Mouse (Mus musculus) embryonic facial prominence, embryonic 14.5 days (tissue): ENCODE data around the gene Gm4792. TPM values are rescaled to one million over a fixed set of nuclear protein-coding genes. Genes with fewer than 3 reads are reported as not detected.

Experiments
- ATAC-seq: fragments of 200-750 bp; cut with Nextera tagmentation; 2 replicates; pipeline ENCODE4 v1.8.0; 2017; ENCODE audit warnings: low read depth, moderate number of reproducible peaks, moderate TSS enrichment
- DNase-seq: peaks from one replicate; pipeline ENCODE4 v3.0.0-alpha.2; 2015; ENCODE audit warnings: low spot score
- H3K27ac ChIP-seq: fragments of 300-500 bp; sonication (generic); replicated peaks from 2 replicates; pipeline ENCODE4 v1.5.1; 2014; ENCODE audit warnings: low read depth, mild to moderate bottlenecking, low read length, moderate library complexity
- H3K27me3 ChIP-seq: fragments of 300-500 bp; sonication (generic); replicated peaks from 2 replicates; pipeline ENCODE4 v1.6.1; 2014; ENCODE audit warnings: low read length; ENCODE audit not compliant: control insufficient read depth, insufficient read depth
- H3K36me3 ChIP-seq: fragments of 300-500 bp; sonication (generic); 2 replicates; pipeline ENCODE4 v1.6.1; 2014; ENCODE audit warnings: low read length, mixed read lengths; ENCODE audit not compliant: control insufficient read depth, insufficient read depth
- H3K4me1 ChIP-seq: fragments of 300-500 bp; sonication (generic); 2 replicates; pipeline ENCODE4 v1.6.1; 2014; ENCODE audit warnings: antibody characterized with exemption, low read length; ENCODE audit not compliant: control insufficient read depth, insufficient read depth
- H3K4me2 ChIP-seq: fragments of 300-500 bp; sonication (generic); 2 replicates; pipeline ENCODE4 v1.6.1; 2014; ENCODE audit warnings: low read depth, mild to moderate bottlenecking, low read length, moderate library complexity, mixed read lengths
- H3K4me3 ChIP-seq: fragments of 300-500 bp; sonication (generic); 2 replicates; pipeline ENCODE4 v1.5.1; 2014; ENCODE audit warnings: low read depth, mild to moderate bottlenecking, low read length
- H3K9ac ChIP-seq: fragments of 300-500 bp; sonication (generic); 2 replicates; pipeline ENCODE4 v1.6.1; 2014; ENCODE audit warnings: low read depth, mild to moderate bottlenecking, low read length, moderate library complexity, mixed read lengths
- H3K9me3 ChIP-seq: fragments of 300-500 bp; sonication (generic); 2 replicates; pipeline ENCODE4 v1.6.1; 2016; ENCODE audit warnings: low read length; ENCODE audit not compliant: control insufficient read depth
- WGBS: fragments of 180-500 bp; shearing (Covaris S2); extraction: QIAGEN DNeasy Blood & Tissue Kit; methylation state at CpG from one replicate; pipeline ENCODE4 v1.1.7; 2014; 5-methylcytosine and 5-hydroxymethylcytosine counted together
- polyA plus RNA-seq: library from polyadenylated mRNA; unstranded; fragments of >200 nt; fragmentation: Nextera tagmentation; extraction: Ambion mirVana; gene quantifications from 2 replicates; pipeline ENCODE4 v1.2.1, GENCODE M21; 2014

The Gm4792 gene
- polyA plus RNA-seq, 1 experiment from 2014 or later, result not detected

DNA sequence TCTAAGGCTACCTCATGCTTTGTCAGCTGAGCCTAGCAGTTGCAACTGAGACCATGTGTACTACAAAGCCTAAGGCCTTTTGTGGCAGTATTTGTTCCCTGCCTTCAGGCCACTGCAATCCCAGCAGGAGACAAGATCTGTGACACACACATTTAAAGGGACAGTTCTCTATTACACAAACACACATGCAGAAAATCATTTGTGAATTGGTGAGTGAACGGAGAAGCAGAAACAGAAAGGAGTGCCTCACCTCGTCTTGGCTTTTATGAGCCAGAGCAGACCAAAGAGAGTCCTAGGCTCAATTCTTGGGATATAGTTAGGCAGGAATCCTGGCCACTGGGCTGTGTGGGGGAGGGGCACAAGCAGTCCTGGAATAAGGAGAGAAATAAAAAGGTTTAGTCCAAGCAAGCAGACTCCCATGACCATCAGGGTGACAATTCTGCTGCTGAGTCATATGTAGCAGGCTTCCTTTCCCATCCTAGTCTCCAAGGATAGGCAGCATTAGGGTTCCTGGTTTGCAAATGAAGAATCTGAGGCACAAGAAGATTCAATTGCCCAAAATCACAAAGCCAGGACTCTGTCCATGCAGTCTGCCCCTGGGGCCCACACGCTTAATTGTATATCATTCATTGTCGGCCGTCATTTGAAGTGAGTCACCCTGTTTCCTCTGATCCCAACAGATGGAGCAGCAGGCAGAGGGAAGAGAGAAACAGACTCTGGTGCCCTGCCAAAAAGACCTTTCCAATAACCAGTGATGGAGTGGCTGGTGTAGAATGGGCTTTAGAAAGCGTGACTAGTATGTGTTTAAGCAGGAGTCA, 3.4 kb downstream of the Gm4792 start:
- Histone ChIP-seq H3K4me2 (no peak overlapping the region), H3K9me3 (no peaks in the 10 kb centered on the region), H3K4me3 (no peak overlapping the region), H3K9ac (no peak overlapping the region), H3K27ac (no peak overlapping the region), H3K27me3 (no peaks in the 10 kb centered on the region), H3K36me3 (no peaks in the 10 kb centered on the region), H3K4me1 (no peaks in the 10 kb centered on the region)
- DNase-seq, result no peak
- WGBS, result 41% methylated on average over 6 of the region's 6 CpGs
- no peak for ATAC-seq

DNA sequence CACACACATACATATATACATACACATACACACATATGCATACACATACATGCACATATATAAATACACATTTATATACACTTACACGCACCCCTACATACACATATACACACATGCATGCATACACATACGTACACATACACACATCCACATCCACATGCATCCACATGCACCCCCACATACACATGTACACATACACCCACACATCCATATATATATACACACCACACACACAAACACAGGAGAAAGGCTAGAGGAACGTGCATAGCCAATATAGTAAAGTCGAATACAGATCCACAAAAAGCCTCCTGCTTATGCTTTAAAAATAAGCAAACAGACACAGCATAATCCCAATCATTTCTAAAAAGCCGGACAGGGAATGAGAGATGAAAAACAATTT, 4.1 kb downstream of the Gm4792 start:
- WGBS, result 85% methylated on average over 5 of the region's 5 CpGs
- no peak overlapping the region for H3K4me3 ChIP-seq
- no peak overlapping the region for H3K9ac ChIP-seq
- no peak for ATAC-seq
- H3K9me3 ChIP-seq, result no peaks in the 10 kb centered on the region
- no peak overlapping the region for H3K27ac ChIP-seq
- H3K4me2 ChIP-seq, result no peak overlapping the region
- no peak for DNase-seq
- H3K36me3 ChIP-seq, result no peaks in the 10 kb centered on the region
- H3K27me3 ChIP-seq, result no peaks in the 10 kb centered on the region
- H3K4me1 ChIP-seq, result no peaks in the 10 kb centered on the region

DNA sequence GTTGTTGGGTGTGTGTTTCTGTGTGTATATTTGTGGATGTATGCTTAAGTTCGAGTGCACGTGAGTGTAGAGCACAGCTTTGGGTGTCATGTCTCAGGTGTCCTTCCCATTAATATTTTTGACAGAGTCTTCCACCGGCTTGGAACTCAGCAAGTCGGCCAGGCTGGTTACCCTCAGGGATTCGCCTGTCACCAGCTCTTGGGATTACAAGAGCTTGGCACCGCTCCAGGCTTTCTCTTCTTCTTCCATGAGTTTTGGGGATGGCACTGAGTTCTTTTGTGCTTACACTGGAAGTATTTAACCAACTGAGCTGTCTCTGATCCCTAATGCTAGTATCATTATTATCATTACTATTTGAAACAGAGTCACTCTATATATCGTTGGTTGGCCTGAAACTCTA, 15.7 kb downstream of the Gm4792 start:
- Histone ChIP-seq H3K9ac (no peak overlapping the region), H3K27ac (no peak overlapping the region), H3K4me1 (no peaks in the 10 kb centered on the region), H3K9me3 (no peaks in the 10 kb centered on the region), H3K4me2 (no peak overlapping the region), H3K4me3 (no peak overlapping the region), H3K27me3 (no peaks in the 10 kb centered on the region), H3K36me3 (no peaks in the 10 kb centered on the region)
- ATAC-seq (no peak), DNase-seq (no peak)
- 82% methylated on average over 7 of the region's 7 CpGs for WGBS

DNA sequence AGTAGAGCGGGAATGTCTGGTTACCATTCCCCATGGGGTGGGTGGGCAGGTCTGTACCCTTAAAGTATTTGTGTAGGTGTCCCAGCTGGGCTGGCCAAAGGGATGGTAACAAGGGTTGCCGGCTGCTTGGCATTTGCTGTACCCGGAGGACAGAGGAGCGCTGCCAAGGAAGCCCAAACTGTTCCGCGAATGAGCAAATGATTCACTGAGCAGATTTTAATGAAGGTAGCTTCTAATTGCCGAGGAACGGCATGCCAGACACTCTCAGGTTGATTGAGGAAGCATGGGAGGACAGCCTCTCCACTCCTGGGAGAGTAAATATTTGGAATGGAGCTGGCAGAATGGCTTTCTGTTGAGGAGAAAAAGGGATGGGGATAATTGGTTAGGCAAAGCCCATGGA, 16.3 kb downstream of the Gm4792 start:
- DNase-seq (no peak), ATAC-seq (no peak)
- Histone ChIP-seq H3K4me3 (no peak overlapping the region), H3K27ac (no peak overlapping the region), H3K4me1 (no peaks in the 10 kb centered on the region), H3K36me3 (no peaks in the 10 kb centered on the region), H3K9me3 (no peaks in the 10 kb centered on the region), H3K9ac (no peak overlapping the region), H3K27me3 (no peaks in the 10 kb centered on the region), H3K4me2 (no peak overlapping the region)
- WGBS, result 88% methylated on average over 8 of the region's 8 CpGs

DNA sequence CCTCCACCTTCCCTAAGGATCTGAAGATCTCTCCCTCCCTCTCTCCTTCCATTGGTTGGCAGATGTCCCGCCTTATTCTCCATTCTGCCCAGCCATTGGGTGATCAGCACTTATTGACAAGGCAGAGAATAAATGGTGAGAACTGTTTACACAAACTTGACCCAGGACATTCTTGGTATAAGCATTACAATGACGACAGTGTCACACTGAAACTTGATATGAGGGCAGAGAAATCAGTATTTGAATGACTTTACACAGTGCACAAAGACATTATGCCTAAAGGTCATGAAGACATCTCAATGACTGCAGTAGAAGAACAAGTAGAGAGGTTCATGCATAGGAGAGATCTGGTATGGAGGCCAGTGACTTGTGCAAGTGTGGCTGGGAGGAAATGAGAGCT, 22.0 kb downstream of the Gm4792 start:
- ATAC-seq, result no peak
- Histone ChIP-seq H3K4me2 (no peak overlapping the region), H3K27ac (no peak overlapping the region), H3K36me3 (no peaks in the 10 kb centered on the region), H3K4me1 (no peaks in the 10 kb centered on the region), H3K27me3 (no peaks in the 10 kb centered on the region), H3K4me3 (no peak overlapping the region), H3K9ac (no peak overlapping the region), H3K9me3 (no peaks in the 10 kb centered on the region)
- WGBS, result 51% methylated on average over 2 of the region's 2 CpGs
- no peak for DNase-seq

DNA sequence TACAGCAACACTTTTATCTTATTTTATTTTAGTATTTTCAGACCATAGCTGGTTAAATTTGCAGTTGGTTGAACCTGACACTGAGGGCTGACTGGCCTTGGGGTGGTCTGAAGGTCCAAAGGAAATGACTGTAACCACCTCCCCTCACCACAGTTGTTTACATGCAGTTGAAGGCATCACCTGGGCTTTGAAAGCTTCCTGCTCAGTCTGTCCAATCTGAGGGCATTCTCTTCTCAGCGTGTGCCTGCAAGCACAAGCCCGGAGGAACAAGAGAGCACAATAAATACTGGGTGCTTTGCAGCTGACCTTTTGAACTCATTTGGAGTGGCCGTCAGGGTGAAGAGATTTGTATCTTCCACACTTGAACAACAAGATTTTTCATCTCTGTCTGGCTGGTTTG, 23.2 kb downstream of the Gm4792 start:
- WGBS, result 38% methylated on average over 3 of the region's 3 CpGs
- H3K27me3 ChIP-seq, result no peaks in the 10 kb centered on the region
- H3K9ac ChIP-seq, result no peak overlapping the region
- ATAC-seq (no peak), DNase-seq (no peak)
- no peak overlapping the region for H3K4me3 ChIP-seq
- no peaks in the 10 kb centered on the region for H3K9me3 ChIP-seq
- H3K4me1 ChIP-seq, result no peaks in the 10 kb centered on the region
- no peaks in the 10 kb centered on the region for H3K36me3 ChIP-seq
- H3K27ac ChIP-seq, result no peak overlapping the region
- H3K4me2 ChIP-seq, result no peak overlapping the region

DNA sequence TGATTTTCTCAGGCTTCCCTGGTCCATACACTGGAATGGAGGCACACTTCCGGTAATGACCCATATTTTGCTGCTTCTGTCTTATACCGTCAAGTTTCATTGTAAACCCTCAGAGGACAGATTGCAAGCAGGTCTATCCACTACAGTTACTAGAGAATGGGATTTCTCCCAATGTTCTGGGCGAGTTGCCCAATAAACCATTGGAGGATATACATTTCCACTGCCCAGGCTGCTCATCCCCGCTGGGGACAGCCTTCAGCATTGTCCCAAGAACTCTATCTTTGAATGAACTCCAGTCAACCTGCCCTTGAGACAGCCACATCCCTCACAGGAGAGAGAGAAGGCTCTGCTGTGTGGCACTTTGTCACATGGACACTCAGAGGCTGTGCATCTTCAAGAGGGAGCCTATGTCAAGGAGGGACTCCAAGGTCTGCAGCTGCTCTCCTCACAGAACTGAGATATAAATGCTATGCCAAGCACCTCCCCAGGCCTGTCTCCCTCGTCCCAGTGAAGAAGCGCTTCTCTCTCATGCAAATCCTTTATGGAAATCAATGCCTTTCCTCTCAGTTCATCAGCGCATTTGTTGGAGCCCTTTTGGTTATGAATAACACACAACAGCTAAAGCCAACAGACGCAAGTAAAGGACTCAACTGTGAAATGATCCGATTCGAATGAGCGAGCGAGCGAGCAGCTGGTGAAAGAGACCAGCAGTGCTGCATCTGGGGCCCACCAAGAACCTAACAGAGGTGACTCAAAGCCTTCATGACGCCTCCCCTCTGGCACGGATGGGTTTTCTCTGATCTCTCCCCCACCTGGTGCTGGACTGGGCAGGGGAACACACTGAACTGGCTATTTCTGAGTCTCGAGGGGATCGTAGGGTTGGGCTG, 32.6 kb downstream of the Gm4792 start:
- Histone ChIP-seq H3K27me3 (no peaks in the 10 kb centered on the region), H3K27ac (no peak overlapping the region), H3K4me1 (no peaks in the 10 kb centered on the region), H3K9ac (no peak overlapping the region), H3K36me3 (no peaks in the 10 kb centered on the region), H3K9me3 (no peaks in the 10 kb centered on the region), H3K4me2 (no peak overlapping the region), H3K4me3 (no peak overlapping the region)
- ATAC-seq (no peak), DNase-seq (no peak)
- 77% methylated on average over 15 of the region's 17 CpGs for WGBS

DNA sequence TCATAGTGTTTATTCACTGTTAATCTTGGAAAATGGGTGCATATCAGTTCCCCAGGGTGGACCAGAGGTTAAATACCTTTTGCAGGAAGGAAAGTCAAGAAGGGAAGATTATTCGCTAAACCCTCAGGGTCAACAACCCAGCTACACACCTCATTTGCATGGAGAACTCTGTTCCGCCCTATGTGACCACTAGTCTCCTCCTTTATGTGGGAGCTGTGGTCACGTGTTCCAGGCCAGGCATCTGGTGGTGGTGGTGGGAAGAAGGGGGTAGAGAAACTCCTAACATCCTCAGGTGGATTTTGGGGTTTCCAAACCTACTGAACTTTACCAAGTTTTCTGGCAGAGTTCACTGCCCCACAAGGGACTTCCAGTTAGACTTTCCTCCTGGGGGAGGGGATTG, 35.3 kb downstream of the Gm4792 start:
- Histone ChIP-seq H3K4me1 (no peaks in the 10 kb centered on the region), H3K36me3 (no peaks in the 10 kb centered on the region), H3K4me3 (no peak overlapping the region), H3K27me3 (no peaks in the 10 kb centered on the region), H3K4me2 (no peak overlapping the region), H3K9ac (no peak overlapping the region), H3K27ac (no peak overlapping the region), H3K9me3 (no peaks in the 10 kb centered on the region)
- 71% methylated on average over 3 of the region's 3 CpGs for WGBS
- ATAC-seq (no peak), DNase-seq (no peak)
